ENCODE assay signal across 8 mouse cellular contexts in genomic region chr11:50223783-50224662, GRCm38 (mm10). TPM values are rescaled to one million over a fixed set of nuclear protein-coding genes. Genes with fewer than 3 reads are reported as not detected.
DNase-seq lines count a peak whose midpoint lies in the region; ATAC-seq and TF ChIP-seq lines count a peak whose summit lies in the region.

No protein-coding gene starts in this region.

- H3K9me3 ChIP-seq in heart, embryonic 13.5 days = no peaks in the 10 kb centered on the region
- H3K9me3 ChIP-seq in MEL (replicated peaks; ENCODE audit: insufficient read depth, low read length) = no peaks in the 10 kb centered on the region
- H3K9me3 ChIP-seq in forebrain, embryonic 13.5 days (replicated peaks) = no peaks in the 10 kb centered on the region
- H3K9me3 ChIP-seq in liver, embryonic 11.5 days (ENCODE audit: control insufficient read depth, low read length) = no peaks in the 10 kb centered on the region

- H3K27ac ChIP-seq in heart, embryonic 13.5 days (replicated peaks) = peak overlapping the region; percentile 88
- H3K27ac ChIP-seq in MEL (ENCODE audit: control insufficient read depth, low read depth, low read length) = peak overlapping the region; percentile 84
- peak overlapping the region; percentile 93 for H3K27ac ChIP-seq in forebrain, embryonic 13.5 days
- H3K27ac ChIP-seq in liver, embryonic 11.5 days (ENCODE audit: low read depth, low read length) = peak overlapping the region; percentile 97

- peak overlapping the region; percentile 95 for H3K4me2 ChIP-seq in heart, embryonic 13.5 days
- peak overlapping the region; percentile 90 for H3K4me2 ChIP-seq in forebrain, embryonic 13.5 days
- peak overlapping the region; percentile 99 for H3K4me2 ChIP-seq in liver, embryonic 11.5 days

- H3K36me3 ChIP-seq in heart, embryonic 13.5 days = no peaks in the 10 kb centered on the region
- peaks cover 0 to 15% of the 10 kb centered on the region in 2 experiments; a peak in 2 of 4 replicates for H3K36me3 ChIP-seq in MEL (ENCODE audit: control insufficient read depth in 1 of 2, insufficient read depth in 2 of 2, low read length in 2 of 2)
- H3K36me3 ChIP-seq in forebrain, embryonic 13.5 days (ENCODE audit: poor library complexity, severe bottlenecking) = peaks cover 7% of the 10 kb centered on the region; the same call in 1 of the 2 replicates
- 0 out of 2 replicates have a peak, but pooled peaks cover 3% of the 10 kb centered on the region for H3K36me3 ChIP-seq in liver, embryonic 11.5 days (ENCODE audit: control insufficient read depth, insufficient read depth, low read length)

- no peak for ATAC-seq in heart, embryonic 13.5 days (ENCODE audit: extremely low read depth, insufficient number of reproducible peaks, low FRiP score, low TSS enrichment)
- ATAC-seq in forebrain, embryonic 13.5 days = peak; percentile 13; the same call in 1 of the 2 replicates
- ATAC-seq in liver, embryonic 11.5 days (replicated peaks; ENCODE audit: low FRiP score) = no peak

- no peak for TF ChIP-seq POLR2A in MEL (IDR thresholded peaks at IDR 0.05; ENCODE audit: control insufficient read depth in 1 of 2, insufficient read depth in 1 of 2, low read depth in 1 of 2, low read length in 2 of 2, poor library complexity in 1 of 2)

- 6% methylated on average over 17 of the region's 17 CpGs for WGBS in heart, embryonic 13.5 days
- WGBS in forebrain, embryonic 13.5 days = 4% methylated on average over 17 of the region's 17 CpGs
- 7% methylated on average over 17 of the region's 17 CpGs for whole genome bisulfite sequencing in liver, embryonic 11.5 days

- DNase-seq in heart, adult 9 months (ENCODE audit: low spot score in 2 of 2) = no peak
- peak; percentile 84 for DNase-seq in MEL (ENCODE audit: low read depth, low spot score)
- peak; percentile 53 for DNase-seq in liver, embryonic 11.5 days (ENCODE audit: low spot score)
- peak; percentile 42 for DNase-seq in retina, embryonic 14.5 days (ENCODE audit: low spot score)
- DNase-seq in ovary, adult 18-20 months (ENCODE audit: low spot score) = no peak
- no peak for DNase-seq in lung, postnatal 25 days (ENCODE audit: low spot score)

- H3K4me1 ChIP-seq in heart, embryonic 13.5 days = peaks cover 43% of the 10 kb centered on the region
- H3K4me1 ChIP-seq in MEL (ENCODE audit: control insufficient read depth in 1 of 2, insufficient read depth in 2 of 2, low read length in 2 of 2) = peaks cover 11 to 23% of the 10 kb centered on the region in 2 experiments
- peaks cover 49% of the 10 kb centered on the region for H3K4me1 ChIP-seq in forebrain, embryonic 13.5 days
- peaks cover 38% of the 10 kb centered on the region for H3K4me1 ChIP-seq in liver, embryonic 11.5 days (replicated peaks; ENCODE audit: control insufficient read depth, insufficient read depth, low read length)

- TF ChIP-seq CTCF in MEL (IDR thresholded peaks at IDR 0.05 in 2 of 3, conservative IDR thresholded peaks at IDR 0.05 in 1 of 3; ENCODE audit: control insufficient read depth in 1 of 3, insufficient read depth in 1 of 3, low read depth in 2 of 3, low read length in 3 of 3, poor library complexity in 1 of 3, severe bottlenecking in 1 of 3) = no peak; a peak in 1 of 6 replicates

- H3K9ac ChIP-seq in heart, embryonic 13.5 days = peak overlapping the region; percentile 98
- peak overlapping the region; percentile 87 for H3K9ac ChIP-seq in MEL (ENCODE audit: control insufficient read depth, low read depth, low read length, poor library complexity, severe bottlenecking)
- H3K9ac ChIP-seq in forebrain, embryonic 13.5 days = peak overlapping the region; percentile 97
- peak overlapping the region; percentile 98 for H3K9ac ChIP-seq in liver, embryonic 11.5 days (ENCODE audit: low read depth, low read length)

- 0 out of 4 replicates have a peak, but pooled peaks of 1 of the 2 experiments have one; percentile 2 for TF ChIP-seq EP300 in MEL (IDR thresholded peaks at IDR 0.05; ENCODE audit: low read depth in 1 of 2, low read length in 2 of 2)

- no peaks in the 10 kb centered on the region; the same call in none of the 2 replicates for H3K27me3 ChIP-seq in heart, embryonic 13.5 days (replicated peaks)
- no peaks in the 10 kb centered on the region for H3K27me3 ChIP-seq in MEL (ENCODE audit: control insufficient read depth in 1 of 2, insufficient read depth in 2 of 2, low read length in 2 of 2)
- no peaks in the 10 kb centered on the region for H3K27me3 ChIP-seq in forebrain, embryonic 13.5 days
- no peaks in the 10 kb centered on the region for H3K27me3 ChIP-seq in liver, embryonic 11.5 days (replicated peaks; ENCODE audit: control insufficient read depth, insufficient read depth, low read length)

- peaks cover 12% of the 10 kb centered on the region for H3K79me2 ChIP-seq in MEL (ENCODE audit: control insufficient read depth, insufficient read depth, low read length, poor library complexity)

- H3K4me3 ChIP-seq in heart, embryonic 13.5 days = peak overlapping the region; percentile 93
- H3K4me3 ChIP-seq in MEL (ENCODE audit: control insufficient read depth in 1 of 2, insufficient read depth in 1 of 2, low read depth in 2 of 2, low read length in 2 of 2) = peak overlapping the region; percentile 81 to 91
- H3K4me3 ChIP-seq in forebrain, embryonic 13.5 days = peak overlapping the region; percentile 92
- peak overlapping the region; percentile 96 for H3K4me3 ChIP-seq in liver, embryonic 11.5 days (ENCODE audit: low read depth, low read length)

- no peak for TF ChIP-seq RAD21 in MEL (IDR thresholded peaks at IDR 0.05; ENCODE audit: low read depth, low read length)

TF ChIP-seq in MEL, 35 proteins besides CTCF, POLR2A, EP300 and RAD21 (continues in another document):
- TF ChIP-seq MAFK (IDR thresholded peaks at IDR 0.05; ENCODE audit: borderline replicate concordance, low read depth, low read length) (no peak), NELFE (IDR thresholded peaks at IDR 0.05; ENCODE audit: low read depth, low read length) (no peak), ZKSCAN1 (IDR thresholded peaks at IDR 0.05; ENCODE audit: low read depth, low read length) (no peak), SMC3 (IDR thresholded peaks at IDR 0.05; ENCODE audit: low read depth, low read length) (no peak), MYC (IDR thresholded peaks at IDR 0.05; ENCODE audit: low read depth, low read length) (peak; percentile 16; the same call in 1 of the 2 replicates), POLR2AphosphoS2 (IDR thresholded peaks at IDR 0.05; ENCODE audit: low read length) (no peak), RCOR1 (IDR thresholded peaks at IDR 0.05; ENCODE audit: low read depth, low read length) (no peak), CHD1 (IDR thresholded peaks at IDR 0.05; ENCODE audit: low read depth, low read length) (no peak; the same call in 1 of the 2 replicates), KAT2A (conservative IDR thresholded peaks at IDR 0.05; ENCODE audit: low read depth, low read length) (no peak), GABPA (IDR thresholded peaks at IDR 0.05; ENCODE audit: low read depth, low read length) (no peak), JUND (IDR thresholded peaks at IDR 0.05; ENCODE audit: low read depth, low read length) (no peak), MAZ (IDR thresholded peaks at IDR 0.05; ENCODE audit: low read depth, low read length) (no peak), TAL1 (IDR thresholded peaks at IDR 0.05; ENCODE audit: low read length) (no peak), GATA1 (IDR thresholded peaks at IDR 0.05; ENCODE audit: low read depth, low read length) (no peak), E2F4 (IDR thresholded peaks at IDR 0.05; ENCODE audit: borderline replicate concordance, low read depth, low read length) (peak; percentile 63; the same call in 1 of the 2 replicates), ETS1 (IDR thresholded peaks at IDR 0.05; ENCODE audit: low read depth, low read length) (no peak), ELF1 (IDR thresholded peaks at IDR 0.05; ENCODE audit: low read depth, low read length) (peak; percentile 16; the same call in 1 of the 2 replicates), CHD2 (IDR thresholded peaks at IDR 0.05; ENCODE audit: low read length) (no peak), NRF1 (IDR thresholded peaks at IDR 0.05; ENCODE audit: insufficient read depth, low read depth, low read length, poor library complexity, severe bottlenecking) (no peak)

RNA-seq across cellular contexts. Expression of gene Mgat4b, which starts 13.3 kb away (rescaled TPM):
- polyA plus RNA-seq in heart, embryonic 13.5 days (2015; fragmentation: Nextera tagmentation; extraction: Ambion mirVana) = 22.2 and 25.2 TPM in 2 replicates
- total RNA-seq in MEL (2012; rRNA removed) = 22.3 and 33.7 TPM in 2 replicates
- polyA plus RNA-seq in MEL (2012; ENCODE audit: insufficient read depth in 1 of 2, insufficient read length in 2 of 2, low read depth in 1 of 2, low replicate concordance in 2 of 2, missing spikeins in 1 of 2) = 10 to 100 TPM in 1 of 2 experiments, not detected in 1; 69.4 TPM
- polyA plus RNA-seq in forebrain, embryonic 13.5 days (2015; fragmentation: Nextera tagmentation; extraction: Ambion mirVana) = 10.1 and 12.9 TPM in 2 replicates
- polyA plus RNA-seq in liver, embryonic 11.5 days (2014; fragmentation: Nextera tagmentation; extraction: Ambion mirVana) = 22.3 and 25.4 TPM in 2 replicates

RNA-seq across cellular contexts. Expression of gene Sqstm1, which starts 13.4 kb away (rescaled TPM):
- 265 and 277 TPM in 2 replicates for polyA plus RNA-seq in heart, embryonic 13.5 days (2015; fragmentation: Nextera tagmentation; extraction: Ambion mirVana)
- total RNA-seq in MEL (2012; rRNA removed) = 223 and 240 TPM in 2 replicates
- polyA plus RNA-seq in MEL (2012; ENCODE audit: insufficient read depth in 1 of 2, insufficient read length in 2 of 2, low read depth in 1 of 2, low replicate concordance in 2 of 2, missing spikeins in 1 of 2) = 100 to 1,000 TPM in 1 of 2 experiments, not detected in 1; 187 TPM
- polyA plus RNA-seq in forebrain, embryonic 13.5 days (2015; fragmentation: Nextera tagmentation; extraction: Ambion mirVana) = 194 and 210 TPM in 2 replicates
- 176 and 177 TPM in 2 replicates for polyA plus RNA-seq in liver, embryonic 11.5 days (2014; fragmentation: Nextera tagmentation; extraction: Ambion mirVana)

RNA-seq across cellular contexts. Expression of gene Ltc4s, which starts 14.4 kb away (rescaled TPM):
- 1.1 and 2.9 TPM in 2 replicates for polyA plus RNA-seq in heart, embryonic 13.5 days (2015; fragmentation: Nextera tagmentation; extraction: Ambion mirVana)
- total RNA-seq in MEL (2012; rRNA removed) = 1.6 and 3.1 TPM in 2 replicates
- polyA plus RNA-seq in MEL (2012; ENCODE audit: insufficient read depth in 1 of 2, insufficient read length in 2 of 2, low read depth in 1 of 2, low replicate concordance in 2 of 2, missing spikeins in 1 of 2) = 1 to 10 TPM in 1 of 2 experiments, not detected in 1; 3.4 TPM
- 1.1 and 1.2 TPM in 2 replicates for polyA plus RNA-seq in forebrain, embryonic 13.5 days (2015; fragmentation: Nextera tagmentation; extraction: Ambion mirVana)
- 0.82 and 2.6 TPM in 2 replicates for polyA plus RNA-seq in liver, embryonic 11.5 days (2014; fragmentation: Nextera tagmentation; extraction: Ambion mirVana)

RNA-seq across cellular contexts. Expression of gene Mrnip, which starts 49.8 kb away (rescaled TPM):
- 12.8 and 13.0 TPM in 2 replicates for polyA plus RNA-seq in heart, embryonic 13.5 days (2015; fragmentation: Nextera tagmentation; extraction: Ambion mirVana)
- 10.6 and 12.1 TPM in 2 replicates for total RNA-seq in MEL (2012; rRNA removed)
- 1 to 10 TPM in 1 of 2 experiments, not detected in 1; 8.6 TPM for polyA plus RNA-seq in MEL (2012; ENCODE audit: insufficient read depth in 1 of 2, insufficient read length in 2 of 2, low read depth in 1 of 2, low replicate concordance in 2 of 2, missing spikeins in 1 of 2)
- 24.0 and 26.9 TPM in 2 replicates for polyA plus RNA-seq in forebrain, embryonic 13.5 days (2015; fragmentation: Nextera tagmentation; extraction: Ambion mirVana)
- 13.9 and 18.7 TPM in 2 replicates for polyA plus RNA-seq in liver, embryonic 11.5 days (2014; fragmentation: Nextera tagmentation; extraction: Ambion mirVana)

Comparison
In these comparisons a context has a peak if more than half of its experiments do, and no peak if none do; other contexts are left out.
1. DNase-seq: peak in MEL (single experiment), liver, embryonic 11.5 days (single experiment) and retina, embryonic 14.5 days (single experiment); none in heart, adult 9 months (0 of 2), ovary, adult 18-20 months (single experiment) and lung, postnatal 25 days (single experiment).
2. Peak in every context shown above with its lines, with median percentiles within 50 percentile points of each other: H3K27ac ChIP-seq, H3K4me2 ChIP-seq, H3K4me3 ChIP-seq and H3K9ac ChIP-seq.